Mouse (Mus musculus): ENCODE measurements around the gene Calm5. TPM values are rescaled to one million over a fixed set of nuclear protein-coding genes. Genes with fewer than 3 reads are reported as not detected.
"Not testable (repeated sequence)": the region's sequence is repeated elsewhere in the genome, so short reads cannot be mapped to it uniquely, and the experiment has no call there.

Gene Calm5
- not detected in 2 replicates for total RNA-seq (2017)

GRCm38 (mm10) chr13:3853648-3854333 is at the start of gene Calm5:
Calm5 (plus strand) TSS chr13:3854173.
- peak; percentile 97 to 98 for ATAC-seq (replicated peaks in 1 of 2; ENCODE audit: insufficient read depth in 1 of 2, low FRiP score in 2 of 2, low TSS enrichment in 1 of 2, low read depth in 1 of 2, poor library complexity in 2 of 2, severe bottlenecking in 2 of 2)

DNA sequence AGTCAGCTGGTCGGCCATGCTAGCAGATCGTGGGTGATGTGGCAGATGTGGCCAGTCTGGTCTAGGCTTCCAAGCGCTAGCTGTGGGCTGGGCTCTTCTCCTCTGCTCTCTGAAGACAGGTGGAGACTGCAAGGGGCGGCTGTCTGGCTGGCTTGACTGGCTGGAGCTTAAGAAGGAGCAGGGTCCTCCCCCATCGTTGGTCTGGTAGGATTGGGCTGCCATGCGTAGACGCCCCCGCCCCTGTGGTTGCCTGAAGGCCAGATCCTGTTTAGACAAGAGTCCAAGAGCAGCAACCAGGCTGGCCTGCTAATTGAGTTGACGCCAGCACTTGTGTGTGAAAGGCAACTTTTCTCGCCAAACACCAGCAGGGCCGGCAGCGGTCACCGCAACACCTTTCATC is 49.8 kb upstream of the Calm5 start, which contains the start of gene Calml3:
Calml3 (minus strand) TSS at position 131 of the 400 bp plus-strand sequence.
- ATAC-seq (replicated peaks in 1 of 2; ENCODE audit: insufficient read depth in 1 of 2, low FRiP score in 2 of 2, low TSS enrichment in 1 of 2, low read depth in 1 of 2, poor library complexity in 2 of 2, severe bottlenecking in 2 of 2), result no peak

- ATAC-seq (replicated peaks in 1 of 2; ENCODE audit: insufficient read depth in 1 of 2, low FRiP score in 2 of 2, low TSS enrichment in 1 of 2, low read depth in 1 of 2, poor library complexity in 2 of 2, severe bottlenecking in 2 of 2), result no peak
Measured at GRCm38 (mm10) chr13:3805132-3805531, 48.8 kb upstream of the Calm5 start.

GRCm38 (mm10) chr13:3805638-3806037 is 48.3 kb upstream of the Calm5 start:
- peak; percentile 37 to 60; a peak in 2 of 4 replicates for ATAC-seq (replicated peaks in 1 of 2; ENCODE audit: insufficient read depth in 1 of 2, low FRiP score in 2 of 2, low TSS enrichment in 1 of 2, low read depth in 1 of 2, poor library complexity in 2 of 2, severe bottlenecking in 2 of 2)

GRCm38 (mm10) chr13:3807131-3807827 is 46.7 kb upstream of the Calm5 start:
- ATAC-seq (replicated peaks in 1 of 2; ENCODE audit: insufficient read depth in 1 of 2, low FRiP score in 2 of 2, low TSS enrichment in 1 of 2, low read depth in 1 of 2, poor library complexity in 2 of 2, severe bottlenecking in 2 of 2), result no peak

DNA sequence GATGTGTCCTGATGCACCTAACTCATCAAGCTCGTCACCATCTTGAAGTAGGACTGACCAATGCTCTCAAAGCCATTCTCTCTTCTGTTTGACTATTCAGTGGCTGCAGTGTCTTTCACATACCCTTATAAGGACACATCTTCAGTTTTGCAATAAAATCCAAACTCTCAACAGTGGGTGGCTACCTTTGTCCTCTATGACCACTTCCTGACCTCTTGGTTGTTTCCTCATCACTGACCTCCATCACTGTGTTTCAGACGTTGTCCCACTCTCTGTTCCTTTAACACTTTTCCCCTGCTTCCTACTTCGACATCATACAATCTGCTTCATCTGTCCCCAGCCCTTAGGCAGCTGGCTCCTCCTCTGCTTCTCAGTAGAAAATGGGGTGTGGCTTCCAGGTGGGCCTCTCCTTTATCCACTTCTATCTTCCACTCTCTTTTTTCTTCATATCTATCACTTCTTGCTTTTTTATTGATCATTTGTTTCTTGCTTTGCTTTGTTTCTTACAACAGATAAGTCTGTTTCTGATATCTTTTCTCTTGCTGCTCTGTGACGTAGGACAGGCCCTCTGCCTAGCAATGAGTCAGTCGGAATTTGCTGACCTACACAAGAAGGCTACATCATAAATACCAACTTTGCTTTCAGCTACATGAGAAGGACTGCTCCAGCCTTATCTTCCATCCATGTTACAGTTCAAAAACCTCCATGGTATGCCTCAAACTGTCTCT is 35.8 kb upstream of the Calm5 start:
- no peak for ATAC-seq (replicated peaks in 1 of 2; ENCODE audit: insufficient read depth in 1 of 2, low FRiP score in 2 of 2, low TSS enrichment in 1 of 2, low read depth in 1 of 2, poor library complexity in 2 of 2, severe bottlenecking in 2 of 2)

- ATAC-seq (replicated peaks in 1 of 2; ENCODE audit: insufficient read depth in 1 of 2, low FRiP score in 2 of 2, low TSS enrichment in 1 of 2, low read depth in 1 of 2, poor library complexity in 2 of 2, severe bottlenecking in 2 of 2), result no peak
Measured at GRCm38 (mm10) chr13:3818740-3819076, 35.3 kb upstream of the Calm5 start.

DNA sequence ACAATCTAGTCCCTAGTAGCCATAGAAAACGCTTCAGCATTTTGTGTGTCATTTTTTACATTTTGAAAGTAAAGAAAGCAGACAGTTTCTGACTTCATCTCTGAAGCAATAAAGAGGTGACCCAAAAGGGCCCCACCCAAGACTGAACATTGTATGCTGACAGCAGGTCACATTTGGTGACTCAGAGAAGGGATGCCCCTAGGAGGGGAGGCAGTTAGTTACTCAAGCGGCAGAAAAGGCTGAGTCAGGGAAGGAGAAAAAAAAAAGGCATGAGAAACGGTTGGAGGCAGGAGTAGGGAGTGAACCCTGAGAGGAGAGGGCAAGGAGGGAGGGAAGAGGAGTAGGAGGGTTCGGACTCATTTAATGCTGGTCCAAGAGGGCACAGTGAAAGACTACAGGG is 31.9 kb upstream of the Calm5 start:
- 0 out of 4 replicates have a peak, but pooled peaks of 1 of the 2 experiments have one; percentile 19 for ATAC-seq (replicated peaks in 1 of 2; ENCODE audit: insufficient read depth in 1 of 2, low FRiP score in 2 of 2, low TSS enrichment in 1 of 2, low read depth in 1 of 2, poor library complexity in 2 of 2, severe bottlenecking in 2 of 2)

GRCm38 (mm10) chr13:3825726-3826125 is 28.2 kb upstream of the Calm5 start:
- peak in 1 of 2 experiments; percentile 44; a peak in 3 of 4 replicates for ATAC-seq (replicated peaks in 1 of 2; ENCODE audit: insufficient read depth in 1 of 2, low FRiP score in 2 of 2, low TSS enrichment in 1 of 2, low read depth in 1 of 2, poor library complexity in 2 of 2, severe bottlenecking in 2 of 2)

GRCm38 (mm10) chr13:3831546-3831945 is 22.4 kb upstream of the Calm5 start:
- ATAC-seq (replicated peaks in 1 of 2; ENCODE audit: insufficient read depth in 1 of 2, low FRiP score in 2 of 2, low TSS enrichment in 1 of 2, low read depth in 1 of 2, poor library complexity in 2 of 2, severe bottlenecking in 2 of 2), result no peak

DNA sequence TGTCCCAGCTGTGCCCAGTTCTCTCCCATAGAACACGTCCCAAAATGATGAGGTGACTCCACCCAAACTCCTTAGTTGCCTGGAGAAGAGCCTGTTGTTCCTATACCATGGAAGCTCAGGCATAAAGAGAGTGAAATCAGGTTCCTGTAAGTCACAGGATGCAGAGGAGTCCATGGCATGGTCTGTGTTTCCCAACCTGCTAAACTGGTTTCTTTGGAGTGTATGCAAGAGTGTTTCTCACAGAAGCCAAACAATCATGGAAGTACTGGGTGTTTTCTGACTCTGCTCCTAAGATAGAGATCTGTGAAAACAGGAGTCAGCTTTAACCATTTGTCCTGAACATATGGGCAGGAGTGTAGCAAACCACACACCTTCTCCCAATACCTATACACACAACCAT is 22.0 kb upstream of the Calm5 start:
- peak in 1 of 2 experiments; percentile 6; a peak in 1 of 4 replicates for ATAC-seq (replicated peaks in 1 of 2; ENCODE audit: insufficient read depth in 1 of 2, low FRiP score in 2 of 2, low TSS enrichment in 1 of 2, low read depth in 1 of 2, poor library complexity in 2 of 2, severe bottlenecking in 2 of 2)

- peak; percentile 84 to 89 for ATAC-seq (replicated peaks in 1 of 2; ENCODE audit: insufficient read depth in 1 of 2, low FRiP score in 2 of 2, low TSS enrichment in 1 of 2, low read depth in 1 of 2, poor library complexity in 2 of 2, severe bottlenecking in 2 of 2)
Measured at GRCm38 (mm10) chr13:3832450-3832849, 21.5 kb upstream of the Calm5 start.

GRCm38 (mm10) chr13:3833644-3834043 is 20.3 kb upstream of the Calm5 start:
- not testable (repeated sequence) for ATAC-seq (replicated peaks in 1 of 2; ENCODE audit: insufficient read depth in 1 of 2, low FRiP score in 2 of 2, low TSS enrichment in 1 of 2, low read depth in 1 of 2, poor library complexity in 2 of 2, severe bottlenecking in 2 of 2)

- peak; percentile 84 to 90 for ATAC-seq (replicated peaks in 1 of 2; ENCODE audit: insufficient read depth in 1 of 2, low FRiP score in 2 of 2, low TSS enrichment in 1 of 2, low read depth in 1 of 2, poor library complexity in 2 of 2, severe bottlenecking in 2 of 2)
Measured at GRCm38 (mm10) chr13:3837312-3837807, 16.6 kb upstream of the Calm5 start, which contains the start of gene Calm4. Calm4 (plus strand) TSS chr13:3837757.

GRCm38 (mm10) chr13:3840662-3841061 is 13.3 kb upstream of the Calm5 start:
- ATAC-seq (replicated peaks in 1 of 2; ENCODE audit: insufficient read depth in 1 of 2, low FRiP score in 2 of 2, low TSS enrichment in 1 of 2, low read depth in 1 of 2, poor library complexity in 2 of 2, severe bottlenecking in 2 of 2), result 0 out of 4 replicates have a peak, but pooled peaks of 1 of the 2 experiments have one; percentile 5

DNA sequence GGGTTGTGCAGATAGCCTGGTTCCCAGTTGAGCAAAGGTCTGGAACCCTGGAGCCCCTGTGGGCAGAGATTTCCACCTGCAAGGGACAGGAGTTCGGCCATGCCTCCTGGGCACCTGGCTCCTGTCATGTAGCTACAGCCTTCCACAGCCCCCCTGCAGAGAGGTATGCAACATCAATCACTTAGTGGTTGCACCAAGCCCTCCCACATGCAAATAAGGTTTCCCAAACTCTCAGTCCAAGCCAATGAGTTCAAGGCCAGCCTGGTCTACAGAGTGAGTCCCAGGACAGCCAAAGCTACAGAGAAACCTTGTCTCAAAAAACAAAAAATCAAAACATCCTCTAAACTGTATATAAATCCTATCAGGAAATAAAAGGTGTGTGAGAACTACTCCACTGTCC is 3.6 kb upstream of the Calm5 start:
- ATAC-seq (replicated peaks in 1 of 2; ENCODE audit: insufficient read depth in 1 of 2, low FRiP score in 2 of 2, low TSS enrichment in 1 of 2, low read depth in 1 of 2, poor library complexity in 2 of 2, severe bottlenecking in 2 of 2), result no peak

GRCm38 (mm10) chr13:3854856-3855255 is 883 bp downstream of the Calm5 start:
- ATAC-seq (replicated peaks in 1 of 2; ENCODE audit: insufficient read depth in 1 of 2, low FRiP score in 2 of 2, low TSS enrichment in 1 of 2, low read depth in 1 of 2, poor library complexity in 2 of 2, severe bottlenecking in 2 of 2), result no peak

GRCm38 (mm10) chr13:3856252-3856651 is 2.3 kb downstream of the Calm5 start:
- no peak for ATAC-seq (replicated peaks in 1 of 2; ENCODE audit: insufficient read depth in 1 of 2, low FRiP score in 2 of 2, low TSS enrichment in 1 of 2, low read depth in 1 of 2, poor library complexity in 2 of 2, severe bottlenecking in 2 of 2)

Data from hematopoietic stem cell, adult 5-6 weeks (primary cell).